In genomic region chr1:118916477-118917075, GRCm38 (mm10) we compare ENCODE assay signal across 10 mouse cellular contexts.
DNase-seq lines count a peak whose midpoint lies in the region; ATAC-seq and TF ChIP-seq lines count a peak whose summit lies in the region.
"Had no signal": no experiment of that assay in that cellular context is flagged by ENCODE, and none has a peak within 500 bp of the region (broad histone marks: within the 10 kb centered on the region; RNA-seq: fewer than 3 reads in every experiment).

No protein-coding gene starts in this region.

- WGBS in heart, embryonic 16.5 days: 45% methylated on average over 12 of the region's 12 CpGs
- 48% methylated on average over 12 of the region's 12 CpGs for WGBS in embryonic facial prominence, embryonic 15.5 days
- 61% methylated on average over 12 of the region's 12 CpGs for WGBS in intestine, postnatal 0 days

- H3K4me1 ChIP-seq in heart, embryonic 16.5 days (ENCODE audit: control insufficient read depth, insufficient read depth, low read length): no peaks in the 10 kb centered on the region; the same call in 1 of the 2 replicates
- H3K4me1 ChIP-seq in embryonic facial prominence, embryonic 15.5 days: peaks cover 53% of the 10 kb centered on the region
- no peaks in the 10 kb centered on the region; the same call in 1 of the 2 replicates for H3K4me1 ChIP-seq in intestine, postnatal 0 days (replicated peaks; ENCODE audit: control insufficient read depth, insufficient read depth, low read length)

- peaks cover 5% of the 10 kb centered on the region; the same call in 1 of the 2 replicates for H3K9me3 ChIP-seq in heart, embryonic 16.5 days (replicated peaks; ENCODE audit: control insufficient read depth, low read length)
- no peaks in the 10 kb centered on the region for H3K9me3 ChIP-seq in embryonic facial prominence, embryonic 15.5 days (replicated peaks)
- no peaks in the 10 kb centered on the region for H3K9me3 ChIP-seq in intestine, postnatal 0 days (ENCODE audit: control insufficient read depth)

- ATAC-seq in heart, embryonic 16.5 days (replicated peaks; ENCODE audit: extremely low read depth, insufficient read depth, low FRiP score): peak; percentile 67; the same call in 1 of the 2 replicates
- ATAC-seq in embryonic facial prominence, embryonic 15.5 days (ENCODE audit: insufficient number of reproducible peaks, low FRiP score, low TSS enrichment, low read depth): peak; percentile 37; the same call in 1 of the 2 replicates
- ATAC-seq in intestine, postnatal 0 days: no peak

- TF ChIP-seq CTCF in intestine, postnatal 0 days (IDR thresholded peaks at IDR 0.05; ENCODE audit: low read depth): peak; percentile 16; the same call in 1 of the 2 replicates

- no peak overlapping the region for H3K9ac ChIP-seq in heart, embryonic 16.5 days (ENCODE audit: low read length)
- no peak overlapping the region for H3K9ac ChIP-seq in embryonic facial prominence, embryonic 15.5 days
- no peak overlapping the region for H3K9ac ChIP-seq in intestine, postnatal 0 days (ENCODE audit: low read depth, low read length)

- H3K36me3 ChIP-seq in heart, embryonic 16.5 days (ENCODE audit: control insufficient read depth, insufficient read depth): no peaks in the 10 kb centered on the region
- peaks cover 4% of the 10 kb centered on the region; the same call in 1 of the 2 replicates for H3K36me3 ChIP-seq in embryonic facial prominence, embryonic 15.5 days
- no peaks in the 10 kb centered on the region for H3K36me3 ChIP-seq in intestine, postnatal 0 days (ENCODE audit: control insufficient read depth, insufficient read depth)

- no peak overlapping the region for H3K27ac ChIP-seq in heart, embryonic 16.5 days (ENCODE audit: low read length)
- no peak overlapping the region for H3K27ac ChIP-seq in embryonic facial prominence, embryonic 15.5 days (replicated peaks)
- H3K27ac ChIP-seq in intestine, postnatal 0 days (ENCODE audit: low read depth, low read length): no peak overlapping the region

- no peak overlapping the region for H3K4me3 ChIP-seq in heart, embryonic 16.5 days (ENCODE audit: low read length)
- H3K4me3 ChIP-seq in embryonic facial prominence, embryonic 15.5 days (replicated peaks): no peak overlapping the region
- no peak overlapping the region for H3K4me3 ChIP-seq in intestine, postnatal 0 days (ENCODE audit: low read depth, low read length)
- H3K4me3 ChIP-seq: myocyte had no signal

- no peaks in the 10 kb centered on the region for H3K27me3 ChIP-seq in heart, embryonic 16.5 days (ENCODE audit: control insufficient read depth, insufficient read depth, low read length)
- H3K27me3 ChIP-seq in embryonic facial prominence, embryonic 15.5 days: no peaks in the 10 kb centered on the region
- H3K27me3 ChIP-seq in intestine, postnatal 0 days (replicated peaks; ENCODE audit: control insufficient read depth, insufficient read depth, low read length): no peaks in the 10 kb centered on the region

- no peak for DNase-seq in heart, adult 9 months (ENCODE audit: low spot score in 2 of 2)
- peak; percentile 27 for DNase-seq in retina, embryonic 14.5 days (ENCODE audit: low spot score)
- DNase-seq in layer of hippocampus, postnatal 14 days (ENCODE audit: low spot score in 2 of 2): no peak
- DNase-seq in urinary bladder, adult 18-20 months (ENCODE audit: low spot score in 2 of 2): no peak
- DNase-seq in gastrocnemius, postnatal 25 days: no peak
- DNase-seq: kidney, postnatal 14 days had no signal

- no peak overlapping the region for H3K4me2 ChIP-seq in heart, embryonic 16.5 days (ENCODE audit: low read depth, low read length)
- H3K4me2 ChIP-seq in embryonic facial prominence, embryonic 15.5 days (replicated peaks): no peak overlapping the region
- no peak overlapping the region for H3K4me2 ChIP-seq in intestine, postnatal 0 days (replicated peaks; ENCODE audit: low read depth)
